Mouse (Mus musculus) liver, embryonic 15.5 days (tissue): ENCODE data around the gene Tgfbr1. TPM values are rescaled to one million over a fixed set of nuclear protein-coding genes. Genes with fewer than 3 reads are reported as not detected.

ENCODE experiments used
- ATAC-seq: fragments of 200-750 bp; cut with Nextera tagmentation; 2 replicates; pipeline ENCODE4 v1.8.0; 2017; ENCODE audit warnings: moderate number of reproducible peaks, mild to moderate bottlenecking, moderate library complexity; ENCODE audit not compliant: insufficient read depth
- H3K27ac ChIP-seq: fragments of 300-500 bp; sonication (generic); replicated peaks from 2 replicates; pipeline ENCODE4 v1.5.1; 2015; ENCODE audit warnings: mild to moderate bottlenecking, inconsistent platforms
- H3K27me3 ChIP-seq: fragments of 300-500 bp; sonication (generic); 2 replicates; pipeline ENCODE4 v1.6.1; 2015; ENCODE audit warnings: mild to moderate bottlenecking, inconsistent platforms
- H3K36me3 ChIP-seq: fragments of 300-500 bp; sonication (generic); replicated peaks from 2 replicates; pipeline ENCODE4 v1.6.1; 2015; ENCODE audit warnings: moderate library complexity, mild to moderate bottlenecking, inconsistent platforms
- H3K4me1 ChIP-seq: fragments of 300-500 bp; sonication (generic); replicated peaks from 2 replicates; pipeline ENCODE4 v1.6.1; 2015; ENCODE audit warnings: inconsistent platforms
- H3K4me2 ChIP-seq: fragments of 300-500 bp; sonication (generic); 2 replicates; pipeline ENCODE4 v1.6.1; 2015; ENCODE audit warnings: moderate library complexity, mild to moderate bottlenecking, inconsistent platforms
- H3K4me3 ChIP-seq: fragments of 300-500 bp; sonication (generic); replicated peaks from 2 replicates; pipeline ENCODE4 v1.5.1; 2015; ENCODE audit warnings: mild to moderate bottlenecking, inconsistent platforms
- H3K9ac ChIP-seq: fragments of 300-500 bp; sonication (generic); 2 replicates; pipeline ENCODE4 v1.6.1; 2015; ENCODE audit warnings: moderate library complexity, mild to moderate bottlenecking, inconsistent platforms
- H3K9me3 ChIP-seq: fragments of 300-500 bp; sonication (generic); replicated peaks from 2 replicates; pipeline ENCODE4 v1.6.1; 2016; ENCODE audit warnings: inconsistent platforms
- WGBS: fragments of 180-500 bp; shearing (Covaris S2); methylation state at CpG from one replicate; pipeline ENCODE4 v1.1.7; 2015; ENCODE audit warnings: mixed read lengths; ENCODE audit not compliant: insufficient replicate concordance; 5-methylcytosine and 5-hydroxymethylcytosine counted together
- polyA plus RNA-seq: library from polyadenylated mRNA; unstranded; fragments of >200 nt; fragmentation: Nextera tagmentation; extraction: Ambion mirVana; gene quantifications from 2 replicates; pipeline ENCODE4 v1.2.1, GENCODE M21; 2015

Tgfbr1 gene
- polyA plus RNA-seq, 1 experiment from 2014 or later, result 4.4 TPM

- H3K4me1 ChIP-seq, result peaks cover 9% of the 10 kb centered on the region
- 73% methylated on average over 11 of the region's 11 CpGs for WGBS
- no peak overlapping the region for H3K4me3 ChIP-seq
- no peaks in the 10 kb centered on the region for H3K9me3 ChIP-seq
- ATAC-seq, result no peak
- no peak overlapping the region for H3K27ac ChIP-seq
- H3K9ac ChIP-seq, result no peak overlapping the region
- no peak overlapping the region for H3K4me2 ChIP-seq
- no peaks in the 10 kb centered on the region for H3K36me3 ChIP-seq
- H3K27me3 ChIP-seq, result peaks cover 14% of the 10 kb centered on the region; the same call in 1 of the 2 replicates
Observed at GRCm38 (mm10) chr4:47440951-47441350, 87.9 kb downstream of the Tgfbr1 start.

DNA sequence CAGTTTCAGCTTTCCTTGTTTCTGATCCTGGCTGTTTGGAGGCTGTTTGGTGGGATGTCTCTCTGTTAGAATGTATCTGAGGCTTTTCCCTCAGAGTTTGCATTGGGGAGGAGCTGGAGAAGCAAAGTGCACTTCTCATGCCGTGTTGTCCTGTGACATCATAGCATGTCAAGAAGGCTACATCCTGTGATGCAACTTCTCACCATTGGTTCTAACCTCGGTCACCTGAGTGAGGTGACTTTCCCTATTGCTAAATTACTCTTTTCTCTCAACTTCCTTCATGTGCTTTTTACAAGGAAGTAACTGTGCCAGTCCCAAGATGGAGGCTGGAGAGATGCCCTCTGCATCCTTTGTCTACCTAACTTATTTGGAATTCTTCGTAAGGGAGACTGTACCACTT, 95.5 kb downstream of the Tgfbr1 start:
- H3K9ac ChIP-seq, result no peak overlapping the region
- H3K4me1 ChIP-seq, result no peaks in the 10 kb centered on the region
- no peak overlapping the region for H3K27ac ChIP-seq
- H3K9me3 ChIP-seq, result no peaks in the 10 kb centered on the region
- no peak overlapping the region for H3K4me2 ChIP-seq
- H3K36me3 ChIP-seq, result no peaks in the 10 kb centered on the region
- no peak for ATAC-seq
- H3K4me3 ChIP-seq, result no peak overlapping the region
- 63% methylated on average over 3 of the region's 3 CpGs for WGBS
- peaks cover 8% of the 10 kb centered on the region; the same call in 1 of the 2 replicates for H3K27me3 ChIP-seq

GRCm38 (mm10) chr4:47449116-47449515, 96.1 kb downstream of the Tgfbr1 start:
- WGBS, result 34% methylated on average over 5 of the region's 5 CpGs
- Histone ChIP-seq H3K36me3 (no peaks in the 10 kb centered on the region), H3K4me1 (no peaks in the 10 kb centered on the region), H3K27me3 (peaks cover 8% of the 10 kb centered on the region; the same call in 1 of the 2 replicates), H3K27ac (no peak overlapping the region), H3K4me3 (no peak overlapping the region), H3K9ac (no peak overlapping the region), H3K4me2 (no peak overlapping the region), H3K9me3 (no peaks in the 10 kb centered on the region)
- no peak for ATAC-seq

GRCm38 (mm10) chr4:47449586-47450522, 96.8 kb downstream of the Tgfbr1 start:
- Histone ChIP-seq H3K27me3 (peaks cover 8% of the 10 kb centered on the region; the same call in 1 of the 2 replicates), H3K9me3 (no peaks in the 10 kb centered on the region), H3K36me3 (no peaks in the 10 kb centered on the region), H3K4me1 (no peaks in the 10 kb centered on the region), H3K9ac (no peak overlapping the region), H3K4me2 (no peak overlapping the region), H3K4me3 (no peak overlapping the region), H3K27ac (no peak overlapping the region)
- WGBS, result 31% methylated on average over 18 of the region's 18 CpGs
- ATAC-seq, result no peak

Other genes starting within 250 kb of the Tgfbr1 start
- 0.26 and 0.53 TPM in 2 replicates for gene Col15a1, start 145.1 kb upstream of the Tgfbr1 start, polyA plus RNA-seq
- 14.3 and 14.8 TPM in 2 replicates for gene Alg2, start 121.1 kb downstream of the Tgfbr1 start, polyA plus RNA-seq
- 205 and 230 TPM in 2 replicates for gene Sec61b, start 121.4 kb downstream of the Tgfbr1 start, polyA plus RNA-seq